In genomic region chr11:112850532-112851272, GRCm38 (mm10) we compare ENCODE assay signal across 16 mouse cellular contexts.
A peak's percentile ranks its signal among the peaks of the same experiment; 100 is the strongest.
DNase-seq lines count a peak whose midpoint lies in the region; ATAC-seq and TF ChIP-seq lines count a peak whose summit lies in the region.
"Had no signal": no experiment of that assay in that cellular context is flagged by ENCODE, and none has a peak within 500 bp of the region (broad histone marks: within the 10 kb centered on the region; RNA-seq: fewer than 3 reads in every experiment).

No protein-coding gene starts in this region.

- H3K9ac ChIP-seq in hindbrain, embryonic 11.5 days (ENCODE audit: low read depth, low read length) = no peak overlapping the region
- H3K9ac ChIP-seq in heart, embryonic 16.5 days (ENCODE audit: low read length) = no peak overlapping the region
- H3K9ac ChIP-seq in intestine, embryonic 16.5 days (ENCODE audit: low read depth, low read length) = no peak overlapping the region
- no peak overlapping the region for H3K9ac ChIP-seq in hindbrain, postnatal 0 days (replicated peaks; ENCODE audit: low read length)
- H3K9ac ChIP-seq: embryonic facial prominence, embryonic 13.5 days; hindbrain, embryonic 12.5 days; limb, embryonic 12.5 days had no signal

- no peaks in the 10 kb centered on the region for H3K9me3 ChIP-seq in hindbrain, embryonic 10.5 days
- H3K9me3 ChIP-seq in hindbrain, embryonic 11.5 days (ENCODE audit: control insufficient read depth, low read length) = no peaks in the 10 kb centered on the region
- no peaks in the 10 kb centered on the region for H3K9me3 ChIP-seq in heart, embryonic 16.5 days (replicated peaks; ENCODE audit: control insufficient read depth, low read length)
- no peaks in the 10 kb centered on the region for H3K9me3 ChIP-seq in intestine, embryonic 16.5 days (ENCODE audit: control insufficient read depth, low read length)
- no peaks in the 10 kb centered on the region for H3K9me3 ChIP-seq in hindbrain, postnatal 0 days (ENCODE audit: low read length)
- H3K9me3 ChIP-seq: embryonic facial prominence, embryonic 13.5 days; hindbrain, embryonic 12.5 days; limb, embryonic 12.5 days had no signal

- no peak for TF ChIP-seq CTCF in hindbrain, postnatal 0 days (IDR thresholded peaks at IDR 0.05; ENCODE audit: low read depth)

- ATAC-seq in hindbrain, embryonic 11.5 days (ENCODE audit: low FRiP score) = no peak
- ATAC-seq in heart, embryonic 16.5 days (replicated peaks; ENCODE audit: extremely low read depth, insufficient read depth, low FRiP score) = peak; percentile 69
- no peak for ATAC-seq in intestine, embryonic 16.5 days
- no peak for ATAC-seq in hindbrain, postnatal 0 days
- ATAC-seq: CD4-positive, CD25-positive, alpha-beta regulatory T cell, adult 4 months had no signal

- H3K4me3 ChIP-seq in hindbrain, embryonic 10.5 days = no peak overlapping the region
- H3K4me3 ChIP-seq in hindbrain, embryonic 11.5 days (ENCODE audit: low read depth, low read length) = no peak overlapping the region
- H3K4me3 ChIP-seq in heart, embryonic 16.5 days (ENCODE audit: low read length) = no peak overlapping the region
- H3K4me3 ChIP-seq in intestine, embryonic 16.5 days (ENCODE audit: low read length) = no peak overlapping the region
- no peak overlapping the region for H3K4me3 ChIP-seq in hindbrain, postnatal 0 days (ENCODE audit: low read length)
- H3K4me3 ChIP-seq: embryonic facial prominence, embryonic 13.5 days; hindbrain, embryonic 12.5 days; limb, embryonic 12.5 days had no signal

- no peak overlapping the region for H3K4me2 ChIP-seq in hindbrain, embryonic 11.5 days (replicated peaks; ENCODE audit: low read depth, low read length)
- H3K4me2 ChIP-seq in heart, embryonic 16.5 days (ENCODE audit: low read depth, low read length) = no peak overlapping the region
- H3K4me2 ChIP-seq in intestine, embryonic 16.5 days (ENCODE audit: low read depth, low read length) = no peak overlapping the region
- no peak overlapping the region for H3K4me2 ChIP-seq in hindbrain, postnatal 0 days (ENCODE audit: low read depth, low read length)
- H3K4me2 ChIP-seq: embryonic facial prominence, embryonic 13.5 days; hindbrain, embryonic 12.5 days; limb, embryonic 12.5 days; midbrain, embryonic 11.5 days had no signal

- WGBS in hindbrain, embryonic 10.5 days = 83% methylated on average over 13 of the region's 13 CpGs
- WGBS in hindbrain, embryonic 11.5 days = 84% methylated on average over 13 of the region's 13 CpGs
- 34% methylated on average over 13 of the region's 13 CpGs for WGBS in heart, embryonic 16.5 days
- WGBS in intestine, embryonic 16.5 days = 80% methylated on average over 13 of the region's 13 CpGs
- WGBS in hindbrain, postnatal 0 days = 83% methylated on average over 13 of the region's 13 CpGs

- no peaks in the 10 kb centered on the region for H3K36me3 ChIP-seq in hindbrain, embryonic 10.5 days
- no peaks in the 10 kb centered on the region for H3K36me3 ChIP-seq in hindbrain, embryonic 11.5 days (ENCODE audit: control insufficient read depth, insufficient read depth, low read length)
- no peaks in the 10 kb centered on the region for H3K36me3 ChIP-seq in heart, embryonic 16.5 days (ENCODE audit: control insufficient read depth, insufficient read depth)
- H3K36me3 ChIP-seq in intestine, embryonic 16.5 days (ENCODE audit: control insufficient read depth, insufficient read depth, low read length) = no peaks in the 10 kb centered on the region
- H3K36me3 ChIP-seq in hindbrain, postnatal 0 days (ENCODE audit: insufficient read depth, low read length) = no peaks in the 10 kb centered on the region
- H3K36me3 ChIP-seq: embryonic facial prominence, embryonic 13.5 days; hindbrain, embryonic 12.5 days; limb, embryonic 12.5 days had no signal

- 0 out of 2 replicates have a peak overlapping the region, but pooled peaks have one; percentile 62 for H3K27ac ChIP-seq in hindbrain, embryonic 10.5 days
- no peak overlapping the region for H3K27ac ChIP-seq in hindbrain, embryonic 11.5 days (ENCODE audit: low read depth, low read length)
- H3K27ac ChIP-seq in heart, embryonic 16.5 days (ENCODE audit: low read length) = no peak overlapping the region
- no peak overlapping the region for H3K27ac ChIP-seq in intestine, embryonic 16.5 days (ENCODE audit: low read length)
- H3K27ac ChIP-seq in hindbrain, postnatal 0 days = no peak overlapping the region
- H3K27ac ChIP-seq: embryonic facial prominence, embryonic 13.5 days; hindbrain, embryonic 12.5 days; limb, embryonic 12.5 days had no signal

- no peak for DNase-seq in hindbrain, embryonic 10.5 days (ENCODE audit: low spot score)
- no peak for DNase-seq in hindbrain, embryonic 11.5 days (ENCODE audit: low spot score)
- peak; percentile 63 for DNase-seq in 3134 (ENCODE audit: extremely low read depth, insufficient read length, low spot score)
- peak; percentile 99 for DNase-seq in heart, adult 11 months
- DNase-seq in hindbrain, postnatal 0 days (ENCODE audit: low spot score) = no peak
- DNase-seq in thymus, postnatal 4 days = no peak
- DNase-seq: cerebellum, adult 9-10 months; kidney, adult 2 months; thymus, postnatal 14 days had no signal

- peaks cover 17% of the 10 kb centered on the region for H3K4me1 ChIP-seq in hindbrain, embryonic 10.5 days (replicated peaks)
- H3K4me1 ChIP-seq in hindbrain, embryonic 11.5 days (replicated peaks; ENCODE audit: control insufficient read depth, insufficient read depth, low read length) = no peaks in the 10 kb centered on the region
- H3K4me1 ChIP-seq in heart, embryonic 16.5 days (ENCODE audit: control insufficient read depth, insufficient read depth, low read length) = peaks cover 4% of the 10 kb centered on the region; the same call in 1 of the 2 replicates
- H3K4me1 ChIP-seq in intestine, embryonic 16.5 days (ENCODE audit: control insufficient read depth, insufficient read depth, low read length) = no peaks in the 10 kb centered on the region
- no peaks in the 10 kb centered on the region for H3K4me1 ChIP-seq in hindbrain, postnatal 0 days (ENCODE audit: insufficient read depth, low read length)
- H3K4me1 ChIP-seq: hindbrain, embryonic 12.5 days; limb, embryonic 12.5 days had no signal

- no peaks in the 10 kb centered on the region for H3K27me3 ChIP-seq in hindbrain, embryonic 10.5 days (ENCODE audit: insufficient read depth, poor library complexity, severe bottlenecking)
- no peaks in the 10 kb centered on the region for H3K27me3 ChIP-seq in hindbrain, embryonic 11.5 days (ENCODE audit: control insufficient read depth, insufficient read depth, low read length)
- no peaks in the 10 kb centered on the region; the same call in none of the 2 replicates for H3K27me3 ChIP-seq in heart, embryonic 16.5 days (ENCODE audit: control insufficient read depth, insufficient read depth, low read length)
- no peaks in the 10 kb centered on the region for H3K27me3 ChIP-seq in intestine, embryonic 16.5 days (replicated peaks; ENCODE audit: control insufficient read depth, insufficient read depth, low read length)
- H3K27me3 ChIP-seq in hindbrain, postnatal 0 days (ENCODE audit: insufficient read depth, low read length) = no peaks in the 10 kb centered on the region
- H3K27me3 ChIP-seq: hindbrain, embryonic 12.5 days; limb, embryonic 12.5 days had no signal

Comparison
In these comparisons a context has a peak if more than half of its experiments do, and no peak if none do; other contexts are left out.
1. DNase-seq: peak in 3134 (single experiment) and heart, adult 11 months (single experiment); none in hindbrain, embryonic 10.5 days (single experiment), hindbrain, embryonic 11.5 days (single experiment), hindbrain, postnatal 0 days (single experiment) and thymus, postnatal 4 days (single experiment).